Mouse (Mus musculus) kidney, adult 18-20 months (tissue): Measurements from ENCODE around the gene Zmym5.
A peak's percentile ranks its signal among the peaks of the same experiment; 100 is the strongest.
"Not testable (repeated sequence)": the region's sequence is repeated elsewhere in the genome, so short reads cannot be mapped to it uniquely, and the experiment has no call there.

Source experiments
- DNase-seq: peaks from one replicate; pipeline ENCODE4 v3.0.0; 2021

Zmym5 gene

DNA sequence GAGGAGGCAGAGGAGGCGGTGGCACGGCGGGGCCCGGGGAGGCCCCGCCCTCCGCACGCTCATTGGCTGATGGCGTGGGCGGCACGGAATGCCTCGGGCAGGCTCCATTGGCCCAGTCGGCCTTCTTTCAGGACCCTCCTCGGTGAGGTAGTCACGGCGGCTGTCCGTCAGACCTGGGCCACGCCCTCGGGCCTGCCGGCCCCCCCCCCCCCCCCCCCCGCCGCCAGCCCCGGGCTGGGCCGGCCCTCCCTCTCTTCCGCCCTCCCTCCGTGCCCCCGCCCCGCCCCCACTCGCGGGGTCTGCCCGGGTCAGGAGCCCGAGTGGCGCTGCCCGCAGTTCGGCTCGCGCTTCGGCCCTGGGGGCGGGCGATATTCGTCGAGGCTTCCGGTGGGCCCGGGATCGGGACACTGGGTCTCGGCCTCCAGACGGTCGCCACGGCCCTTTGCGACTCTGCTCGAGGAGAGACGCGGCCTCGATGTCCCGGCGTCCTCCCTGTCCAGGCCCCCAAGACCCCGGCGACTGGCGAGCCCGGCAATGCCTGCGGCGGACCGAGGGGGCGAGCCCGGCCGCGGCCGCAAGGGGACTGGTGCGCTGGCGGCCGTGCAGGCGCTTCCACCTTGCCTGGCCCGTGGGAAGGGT lies at the start of gene Zmym5:
Zmym5 (minus strand) TSS at position 16 of the 639 bp plus-strand sequence.
- peak; percentile 91 for DNase-seq

DNA sequence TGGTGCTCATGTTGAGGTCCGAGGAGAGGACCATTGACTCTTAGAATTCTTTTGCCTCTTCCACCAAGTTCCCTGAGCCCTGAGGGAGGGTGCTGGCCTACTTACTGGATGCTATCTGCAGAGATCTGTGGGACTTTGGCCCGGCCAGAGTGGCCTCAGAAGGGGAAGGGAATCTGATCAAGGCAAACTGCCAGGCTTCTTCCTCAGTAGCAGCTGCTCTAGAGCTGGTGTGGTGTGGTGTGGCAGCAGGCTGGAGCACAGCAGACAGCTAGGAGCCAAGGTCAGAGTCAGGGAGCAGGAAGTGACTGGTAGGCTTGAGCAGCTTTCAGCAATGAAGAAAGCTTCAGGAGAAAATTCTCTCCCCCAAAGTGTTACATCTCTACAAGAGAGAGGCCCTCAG lies 38.2 kb upstream of the Zmym5 start:
- DNase-seq = peak; percentile 58

DNA sequence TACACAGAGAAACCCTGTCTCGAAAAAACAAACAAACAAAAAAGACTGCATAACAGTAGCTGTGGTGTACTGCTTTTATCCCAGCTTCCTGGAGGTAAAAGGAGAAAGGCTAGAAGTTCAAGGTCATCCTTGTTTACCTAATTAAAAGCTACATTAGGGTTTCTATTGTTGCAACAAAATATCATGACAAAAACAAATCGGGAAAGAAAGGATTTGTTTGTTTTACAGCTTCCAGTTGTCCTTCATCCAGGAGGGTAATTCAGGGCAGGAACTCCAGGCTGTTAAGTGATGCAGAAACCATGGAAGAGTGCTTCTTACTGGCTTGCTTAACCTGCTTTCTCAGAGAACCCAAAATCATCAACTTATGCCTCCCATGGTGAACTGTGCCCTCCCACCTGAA lies 36.8 kb upstream of the Zmym5 start:
- no peak for DNase-seq

GRCm38 (mm10) chr14:56844507-56844906 lies 33.0 kb upstream of the Zmym5 start:
- DNase-seq = peak; percentile 29

GRCm38 (mm10) chr14:56844033-56844432 lies 32.5 kb upstream of the Zmym5 start:
- peak; percentile 41 for DNase-seq

- not testable (repeated sequence) for DNase-seq
Measured at GRCm38 (mm10) chr14:56834576-56834975, 23.1 kb upstream of the Zmym5 start.

DNA sequence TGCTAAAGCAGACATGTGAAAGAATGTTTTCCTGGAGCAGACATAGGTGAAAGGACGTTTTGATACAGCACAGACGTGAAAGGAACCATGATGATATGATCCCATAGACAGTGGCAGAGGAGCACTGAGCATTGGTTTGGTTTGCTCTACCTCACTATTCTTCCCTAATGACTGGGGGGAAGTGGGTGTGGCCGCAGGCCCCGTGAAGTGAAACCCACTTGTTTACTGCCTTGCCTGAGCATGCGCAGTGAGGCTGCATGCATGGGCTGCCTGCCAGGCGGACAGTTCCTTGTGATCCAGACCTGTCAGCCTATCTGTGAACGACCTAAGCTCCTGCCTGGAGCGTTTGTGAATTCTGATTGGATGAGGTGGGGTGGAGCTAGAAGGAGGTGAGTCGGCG lies 21.7 kb upstream of the Zmym5 start:
- DNase-seq = peak; percentile 43

GRCm38 (mm10) chr14:56832563-56833113 lies 21.1 kb upstream of the Zmym5 start:
- DNase-seq = no peak

DNA sequence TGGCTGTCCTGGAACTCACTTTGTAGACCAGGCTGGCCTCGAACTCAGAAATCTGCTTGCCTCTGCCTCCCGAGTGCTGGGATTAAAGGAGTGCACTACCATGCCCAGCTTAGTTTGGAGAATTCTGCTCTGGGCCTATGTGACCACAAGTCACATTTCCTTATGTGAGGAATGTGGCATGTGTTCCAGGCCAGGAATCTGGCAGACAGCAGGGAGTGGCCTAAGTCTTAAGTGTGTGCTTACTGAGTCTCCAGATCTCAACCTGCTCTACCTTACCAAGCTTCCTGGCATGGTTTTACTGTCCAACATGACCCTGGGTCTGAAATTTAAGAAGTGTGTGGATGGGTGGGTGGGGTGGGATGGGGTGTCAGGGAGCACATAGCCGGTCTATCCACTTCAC lies 20.6 kb upstream of the Zmym5 start:
- no peak for DNase-seq

DNA sequence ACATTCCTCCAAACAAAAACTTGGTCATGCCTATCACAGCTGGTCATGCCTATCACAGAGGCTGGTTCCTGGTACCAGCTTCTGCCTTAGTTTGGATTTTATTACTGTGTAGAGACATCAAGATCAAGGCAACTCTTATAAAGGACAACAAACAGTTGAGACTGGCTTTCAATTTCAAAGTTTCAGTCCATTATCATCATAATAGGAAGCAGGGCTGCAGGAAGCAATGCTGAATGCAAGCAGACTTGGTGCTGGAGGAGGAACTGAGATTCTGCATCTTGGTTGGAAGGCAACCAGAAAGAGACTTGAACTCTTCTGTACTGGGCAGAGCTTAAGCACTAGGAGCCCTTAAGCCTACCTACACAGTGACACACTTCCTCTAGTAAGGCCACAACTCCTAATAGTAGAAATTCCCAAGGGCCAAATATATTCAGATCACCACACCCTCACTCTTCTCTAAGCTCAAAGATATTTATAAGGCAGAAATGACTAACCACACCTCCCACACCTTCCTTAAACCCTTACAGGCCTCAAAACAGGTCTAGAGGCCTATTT lies 19.1 kb upstream of the Zmym5 start:
- no peak for DNase-seq

DNA sequence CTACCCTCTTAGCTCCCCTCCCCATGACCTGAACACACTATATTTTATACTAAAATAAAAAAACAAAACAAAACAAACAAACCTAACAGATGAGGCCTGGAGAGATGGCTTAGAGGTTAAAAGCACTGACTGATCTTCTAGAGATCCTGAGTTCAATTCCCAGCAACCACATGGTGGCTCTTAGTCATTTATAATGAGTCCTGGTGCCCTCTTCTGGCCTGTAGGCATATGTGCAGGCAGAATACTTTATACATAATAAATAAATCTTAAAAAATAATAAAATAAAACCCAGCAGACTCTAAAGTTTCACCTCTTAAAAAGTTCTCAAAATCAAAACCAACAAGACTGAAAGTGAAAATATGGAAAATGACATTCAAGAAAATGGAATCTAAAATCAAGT lies 13.0 kb upstream of the Zmym5 start:
- no peak for DNase-seq

GRCm38 (mm10) chr14:56817616-56818015 lies 6.1 kb upstream of the Zmym5 start:
- no peak for DNase-seq

DNA sequence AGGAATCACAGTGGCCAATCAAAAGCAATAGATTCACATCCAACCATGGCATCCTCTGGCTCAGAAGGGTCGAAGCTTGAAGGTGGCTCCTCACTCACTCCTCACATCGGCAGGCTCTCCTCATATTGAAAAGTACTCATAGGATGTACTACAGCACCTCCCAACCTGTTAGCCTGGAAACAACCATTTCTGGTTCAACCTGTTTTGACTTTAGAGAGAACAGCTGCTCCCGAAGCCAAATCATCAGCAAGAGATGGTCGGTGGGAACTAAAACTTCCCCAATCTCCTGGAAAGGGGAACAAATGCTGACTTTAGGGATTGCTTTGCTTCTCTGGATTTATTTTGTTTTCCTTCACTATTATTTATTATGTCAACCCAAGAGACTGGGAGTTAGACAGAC lies 5.6 kb upstream of the Zmym5 start:
- no peak for DNase-seq

DNA sequence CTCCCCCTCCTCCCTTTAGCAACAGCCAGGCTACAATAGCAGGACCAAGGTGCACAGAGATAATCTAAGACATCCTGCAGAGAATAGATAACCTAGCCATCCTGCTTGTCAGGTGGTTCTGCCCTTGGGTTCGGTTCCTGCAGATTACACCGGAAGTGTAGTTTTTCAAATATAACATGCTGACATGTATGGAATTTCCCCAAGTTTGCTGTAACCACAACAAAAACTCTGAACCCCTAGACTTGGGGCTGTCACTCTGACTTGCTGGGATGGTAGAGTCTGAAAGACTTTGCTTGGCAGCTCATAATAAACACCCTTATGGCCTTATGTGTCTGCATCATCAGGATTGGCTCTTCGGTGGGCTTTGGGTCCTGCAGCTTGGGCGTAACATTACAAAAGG lies 5.0 kb upstream of the Zmym5 start:
- no peak for DNase-seq

DNA sequence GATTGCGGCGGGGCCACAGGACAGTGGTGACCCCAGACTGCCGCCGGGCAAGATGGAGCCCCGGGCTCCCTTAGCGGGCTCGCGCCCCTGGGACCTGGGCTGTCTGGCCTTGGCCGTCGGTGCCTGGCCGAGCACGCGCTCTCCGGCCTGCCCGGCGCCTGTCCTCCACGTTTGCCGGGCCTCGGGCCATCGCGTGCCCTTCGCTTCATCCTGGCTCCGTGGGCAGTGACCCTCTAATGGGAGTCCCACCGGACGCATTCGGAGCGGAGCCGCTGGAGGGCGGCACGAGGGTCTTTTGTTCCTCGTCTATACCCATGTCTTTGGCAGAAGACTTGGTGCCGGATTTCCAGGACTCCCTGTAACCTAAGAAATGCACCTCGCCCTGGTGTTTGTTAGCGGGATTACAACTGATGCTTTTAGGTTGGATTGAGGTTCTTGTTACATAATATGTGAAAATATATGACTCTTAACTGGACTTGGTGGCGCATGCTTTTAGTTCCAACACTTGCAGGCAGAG lies 1.1 kb upstream of the Zmym5 start:
- peak; percentile 89 for DNase-seq

GRCm38 (mm10) chr14:56810781-56811690 lies 480 bp downstream of the Zmym5 start:
- DNase-seq = peak; percentile 75

- DNase-seq = peak; percentile 53
Measured at GRCm38 (mm10) chr14:56793243-56793642, 18.3 kb downstream of the Zmym5 start.

DNA sequence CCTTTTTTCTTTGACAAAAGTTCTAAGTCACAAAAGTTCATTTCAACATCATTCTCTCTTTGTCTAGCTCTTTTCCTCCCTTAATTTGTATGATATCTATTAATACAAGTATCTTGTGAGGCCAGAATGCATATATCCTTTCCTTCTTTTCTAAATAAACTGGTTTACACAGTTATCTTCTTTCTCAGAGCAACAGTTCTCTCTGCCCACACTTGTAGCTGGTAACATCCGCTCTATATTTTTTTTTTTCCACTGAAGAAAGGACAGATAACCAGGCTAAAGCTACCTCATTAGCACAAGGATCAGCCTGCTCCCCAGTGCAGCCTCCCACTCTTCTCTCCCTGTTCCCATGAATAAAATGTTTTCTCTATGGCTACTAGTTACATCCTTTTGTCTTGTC lies 26.9 kb downstream of the Zmym5 start:
- DNase-seq = no peak

- DNase-seq = no peak
Measured at GRCm38 (mm10) chr14:56778933-56779300, 32.6 kb downstream of the Zmym5 start.

DNA sequence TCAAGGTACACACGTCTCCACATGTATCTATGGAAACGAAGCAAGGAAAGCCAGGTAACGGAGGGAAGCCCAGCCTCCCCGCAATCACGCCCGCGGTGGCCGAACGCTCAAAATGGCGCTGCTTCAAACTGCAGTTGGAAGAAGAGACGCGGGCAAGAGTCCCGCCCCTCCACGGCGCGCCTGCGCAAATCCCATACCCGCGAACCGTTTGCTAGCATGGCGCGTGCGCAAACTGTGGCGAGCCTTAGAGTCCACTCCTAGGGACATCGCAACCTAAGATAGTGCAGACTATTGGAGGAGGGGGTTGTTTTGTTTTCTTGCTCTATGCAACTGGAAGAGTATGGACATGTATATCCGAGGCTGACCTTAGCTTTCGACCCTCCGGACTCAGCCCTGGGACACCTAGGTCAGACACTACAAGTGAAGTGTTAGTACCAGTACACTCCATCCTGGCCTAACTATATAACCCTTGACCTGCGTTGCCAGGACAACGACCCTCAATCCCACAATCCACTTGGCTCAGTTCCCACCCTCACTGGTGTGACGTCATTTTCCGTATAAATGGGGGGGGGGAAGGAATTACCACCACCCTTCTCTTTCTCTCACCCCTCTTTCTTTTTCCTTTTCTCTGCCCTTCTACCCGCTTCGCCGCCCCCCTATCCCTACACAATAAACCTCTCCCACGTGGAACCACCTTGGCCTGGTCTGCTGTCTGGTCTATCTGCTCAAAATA lies 33.1 kb downstream of the Zmym5 start, which contains the start of gene Pspc1:
Pspc1 (minus strand) TSS at position 117 of the 733 bp plus-strand sequence.
- DNase-seq = peak; percentile 97

DNA sequence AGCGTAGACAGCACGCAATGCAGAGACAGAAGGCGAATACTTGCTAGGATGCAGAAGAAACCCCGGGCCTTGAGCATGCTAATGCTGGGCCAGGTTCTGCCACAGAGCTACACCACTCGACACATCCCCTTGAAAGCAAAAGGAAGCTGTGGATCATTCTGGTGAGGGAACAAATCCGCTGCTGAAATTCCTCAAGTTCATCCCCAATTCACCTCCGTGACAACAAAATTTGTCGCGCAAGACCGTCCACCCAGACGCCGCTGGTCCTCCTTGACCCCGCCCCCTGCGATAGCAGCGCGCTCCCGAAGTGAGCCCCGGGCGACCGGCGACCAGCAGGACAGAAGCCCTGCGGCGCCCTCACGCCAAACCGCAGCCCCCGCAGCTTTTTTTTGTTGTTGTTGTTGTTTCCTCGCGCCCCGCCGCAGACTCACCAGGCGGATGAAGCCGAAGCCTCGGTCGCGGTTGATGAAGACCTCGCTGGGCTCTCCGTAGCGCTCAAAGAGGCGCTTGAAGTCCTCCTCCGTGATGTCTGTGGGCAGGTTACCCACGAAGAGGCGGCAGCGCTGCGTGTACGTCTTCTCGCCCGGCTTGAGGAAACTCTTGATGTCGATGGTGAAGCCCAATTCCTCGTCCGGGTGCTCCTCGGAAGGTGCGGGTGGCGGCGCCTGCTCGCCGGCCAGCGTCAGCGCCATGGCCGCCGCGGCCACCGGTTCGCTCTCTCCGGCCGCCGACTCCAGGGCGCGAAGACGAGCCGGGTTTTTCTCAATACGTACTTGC lies 34.0 kb downstream of the Zmym5 start:
- DNase-seq = peak; percentile 76
